Mouse (Mus musculus) lung, postnatal 25 days (tissue): ENCODE data around the gene Casp9.
A peak's percentile ranks its signal among the peaks of the same experiment; 100 is the strongest.

Experiments used
- DNase-seq: peaks from one replicate; pipeline ENCODE4 v3.0.0; 2022; ENCODE audit warnings: low spot score

The Casp9 gene

GRCm38 (mm10) chr4:141818861-141819260, 25.4 kb downstream of the Casp9 start:
- DNase-seq = no peak

GRCm38 (mm10) chr4:141819316-141819715, 25.9 kb downstream of the Casp9 start:
- DNase-seq = no peak

GRCm38 (mm10) chr4:141821178-141821577, 27.8 kb downstream of the Casp9 start:
- DNase-seq = no peak

GRCm38 (mm10) chr4:141822089-141822488, 28.7 kb downstream of the Casp9 start:
- peak; percentile 10 for DNase-seq

GRCm38 (mm10) chr4:141822979-141823378, 29.6 kb downstream of the Casp9 start:
- peak; percentile 7 for DNase-seq

- DNase-seq = no peak
Observed at GRCm38 (mm10) chr4:141826060-141826459, 32.6 kb downstream of the Casp9 start, which contains the start of gene Cela2a. Cela2a (minus strand) TSS chr4:141826160.

- no peak for DNase-seq
Observed at GRCm38 (mm10) chr4:141827401-141827800, 34.0 kb downstream of the Casp9 start.

GRCm38 (mm10) chr4:141828177-141828576, 34.8 kb downstream of the Casp9 start:
- no peak for DNase-seq

GRCm38 (mm10) chr4:141830381-141830780, 37.0 kb downstream of the Casp9 start:
- DNase-seq = no peak

GRCm38 (mm10) chr4:141831361-141831760, 37.9 kb downstream of the Casp9 start:
- no peak for DNase-seq

GRCm38 (mm10) chr4:141833911-141834310, 40.5 kb downstream of the Casp9 start:
- DNase-seq = no peak

GRCm38 (mm10) chr4:141834536-141835095, 41.2 kb downstream of the Casp9 start:
- DNase-seq = no peak

- no peak for DNase-seq
Observed at GRCm38 (mm10) chr4:141845999-141846398, 52.6 kb downstream of the Casp9 start, which contains the start of gene Ctrc. Ctrc (minus strand) TSS chr4:141846359.

GRCm38 (mm10) chr4:141853437-141853836, 60.0 kb downstream of the Casp9 start:
- no peak for DNase-seq

- peak; percentile 78 for DNase-seq
Observed at GRCm38 (mm10) chr4:141857422-141857930, 64.1 kb downstream of the Casp9 start.

GRCm38 (mm10) chr4:141858501-141858900, 65.1 kb downstream of the Casp9 start:
- DNase-seq = no peak

GRCm38 (mm10) chr4:141859351-141859750, 65.9 kb downstream of the Casp9 start:
- DNase-seq = no peak

GRCm38 (mm10) chr4:141860246-141860841, 66.9 kb downstream of the Casp9 start:
- no peak for DNase-seq

- DNase-seq = peak; percentile 71
Observed at GRCm38 (mm10) chr4:141861591-141862295, 68.3 kb downstream of the Casp9 start.

- DNase-seq = no peak
Observed at GRCm38 (mm10) chr4:141862867-141863266, 69.5 kb downstream of the Casp9 start.

GRCm38 (mm10) chr4:141863726-141864280, 70.4 kb downstream of the Casp9 start:
- no peak for DNase-seq

- no peak for DNase-seq
Observed at GRCm38 (mm10) chr4:141864506-141864905, 71.1 kb downstream of the Casp9 start.

- no peak for DNase-seq
Observed at GRCm38 (mm10) chr4:141865006-141865405, 71.6 kb downstream of the Casp9 start.
